Mouse (Mus musculus) testis, adult 2 months (tissue): ENCODE results near the gene Ap3m1. TPM values are rescaled to one million over a fixed set of nuclear protein-coding genes. Genes with fewer than 3 reads are reported as not detected.

Experiments used
- H3K27ac ChIP-seq: fragments of 200-500 bp; 2 replicates; pipeline ENCODE4 v1.5.1; 2012; ENCODE audit warnings: low read depth, low read length; ENCODE audit not compliant: control insufficient read depth, insufficient read depth
- H3K27me3 ChIP-seq: fragments of 200-500 bp; 2 replicates; pipeline ENCODE4 v1.6.1; 2012; ENCODE audit warnings: mild to moderate bottlenecking, low read length, moderate library complexity; ENCODE audit not compliant: control insufficient read depth, insufficient read depth
- H3K36me3 ChIP-seq: fragments of 200-500 bp; 2 replicates; pipeline ENCODE4 v1.6.1; 2012; ENCODE audit warnings: mild to moderate bottlenecking, low read length; ENCODE audit not compliant: control insufficient read depth, insufficient read depth
- H3K4me1 ChIP-seq: fragments of 200-500 bp; 2 replicates; pipeline ENCODE4 v1.6.1; 2012; ENCODE audit warnings: low read length; ENCODE audit not compliant: control insufficient read depth, insufficient read depth
- H3K4me3 ChIP-seq: fragments of 200-500 bp; 2 replicates; pipeline ENCODE4 v1.5.1; 2012; ENCODE audit warnings: low read depth, mild to moderate bottlenecking, low read length, moderate library complexity, mixed read lengths; ENCODE audit not compliant: control insufficient read depth
- CTCF ChIP-seq: fragments of 200-500 bp; IDR thresholded peaks from 2 replicates; pipeline ENCODE4 v1.5.1; 2012; ENCODE audit warnings: low read depth, mild to moderate bottlenecking, inconsistent platforms, low read length, moderate library complexity; ENCODE audit not compliant: control insufficient read depth, insufficient read depth, insufficient replicate concordance
- POLR2A ChIP-seq: fragments of 200-500 bp; IDR thresholded peaks from 2 replicates; pipeline ENCODE4 v1.6.1; 2012; ENCODE audit warnings: low read depth, mild to moderate bottlenecking, inconsistent platforms, low read length, moderate library complexity; ENCODE audit not compliant: control insufficient read depth
- polyA plus RNA-seq: library from polyadenylated mRNA; depleted of rRNA; stranded (reverse); fragments of >200 nt; gene quantifications from 2 replicates; pipeline ENCODE4 v1.2.3, GENCODE M21; 2012

The Ap3m1 gene
- polyA plus RNA-seq, 1 experiment: 31.6 TPM

DNA sequence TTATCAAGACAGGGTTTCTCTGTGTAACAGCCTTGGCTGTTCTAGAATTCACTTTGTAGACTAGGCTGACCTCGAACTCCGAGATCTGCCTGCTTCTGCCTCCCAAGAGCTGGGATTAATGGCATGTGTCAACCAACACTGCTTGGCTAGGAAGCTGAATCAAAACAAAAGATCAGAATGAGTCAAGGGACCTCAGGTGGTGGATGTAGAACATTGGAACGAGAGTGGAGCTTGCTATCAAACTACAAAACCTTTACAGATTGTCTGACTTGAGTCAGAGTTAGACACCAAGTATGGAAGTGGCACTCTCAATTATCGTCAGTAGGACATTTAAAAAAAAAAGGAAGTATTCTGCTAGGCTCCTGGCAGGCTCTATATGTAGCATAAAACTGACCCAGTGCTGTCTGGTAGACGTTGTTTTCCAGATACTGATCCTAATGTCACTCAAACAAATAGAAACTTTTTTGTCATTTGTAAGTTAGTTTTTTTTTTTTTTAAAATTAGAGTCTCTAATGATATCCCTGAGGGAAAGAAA lies 38.4 kb downstream of the Ap3m1 start:
- TF ChIP-seq CTCF (no peak), POLR2A (no peak)
- H3K4me1 ChIP-seq: no peaks in the 10 kb centered on the region
- no peaks in the 10 kb centered on the region for H3K27me3 ChIP-seq
- no peak overlapping the region for H3K4me3 ChIP-seq
- H3K27ac ChIP-seq: no peak overlapping the region
- no peaks in the 10 kb centered on the region for H3K36me3 ChIP-seq

DNA sequence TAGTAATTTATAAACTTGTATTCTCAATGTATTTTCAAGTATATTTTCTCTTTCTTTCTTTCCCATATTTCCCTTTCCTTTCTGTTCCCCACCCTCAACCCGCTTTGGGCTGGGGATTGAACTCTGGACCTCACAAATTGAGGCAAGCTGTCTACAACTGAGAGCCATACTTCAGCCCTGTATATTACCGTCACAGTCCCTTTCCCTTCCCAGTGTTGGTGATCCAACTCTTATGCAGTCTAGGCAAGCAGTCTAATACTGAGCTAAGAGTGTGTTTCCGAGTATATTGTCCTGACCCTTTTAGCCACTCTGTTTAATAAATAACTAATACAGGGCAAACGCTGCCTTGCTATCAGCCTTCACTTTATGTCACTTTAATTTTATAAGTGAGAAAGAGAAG lies 52.7 kb downstream of the Ap3m1 start:
- no peak for TF ChIP-seq CTCF
- no peak for TF ChIP-seq POLR2A
- Histone ChIP-seq H3K4me1 (no peaks in the 10 kb centered on the region), H3K36me3 (no peaks in the 10 kb centered on the region; the same call in 1 of the 2 replicates), H3K4me3 (no peak overlapping the region), H3K27me3 (no peaks in the 10 kb centered on the region), H3K27ac (no peak overlapping the region)

DNA sequence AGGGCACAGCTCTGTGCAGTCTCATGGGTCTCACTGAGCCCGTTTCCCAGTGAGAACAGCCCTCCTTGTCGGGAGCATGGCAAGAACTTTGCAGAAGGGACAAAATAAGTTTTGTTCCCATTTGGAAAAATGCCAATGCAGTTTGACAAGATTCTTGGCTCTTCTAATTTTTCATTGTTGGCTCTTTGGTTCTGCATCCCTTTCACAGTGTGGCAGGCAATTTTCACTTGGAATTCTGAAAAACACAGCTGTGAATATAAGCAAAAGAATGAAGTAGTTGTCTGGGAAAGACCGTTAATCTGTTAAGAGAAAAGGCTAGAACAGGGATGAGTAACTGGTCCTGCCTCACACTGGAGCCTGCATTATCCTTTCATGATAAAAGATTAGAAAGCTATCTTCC lies 54.8 kb downstream of the Ap3m1 start:
- Histone ChIP-seq H3K27me3 (no peaks in the 10 kb centered on the region), H3K36me3 (no peaks in the 10 kb centered on the region), H3K4me1 (no peaks in the 10 kb centered on the region), H3K4me3 (no peak overlapping the region), H3K27ac (no peak overlapping the region)
- no peak for TF ChIP-seq CTCF

DNA sequence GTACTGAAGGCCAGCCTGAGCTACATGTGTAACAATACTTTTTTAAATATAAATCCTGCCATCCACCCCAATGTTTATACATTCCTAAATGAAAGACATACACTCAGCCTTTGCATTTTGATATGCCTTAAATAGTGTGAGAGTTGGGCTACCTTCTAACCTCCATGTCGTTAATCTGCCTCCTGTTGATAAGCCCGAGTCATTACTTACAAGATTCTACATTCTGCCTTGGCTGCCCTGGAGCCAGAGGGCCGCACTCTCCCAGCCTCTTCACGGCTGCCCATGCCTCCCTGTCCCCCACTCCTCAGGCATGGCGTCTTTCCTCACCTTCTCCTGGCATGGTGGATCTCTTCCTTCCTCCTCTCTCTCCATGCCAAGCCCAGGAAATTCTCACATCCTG lies 55.9 kb downstream of the Ap3m1 start:
- TF ChIP-seq CTCF: no peak
- no peak for TF ChIP-seq POLR2A
- H3K27ac ChIP-seq: no peak overlapping the region
- H3K4me1 ChIP-seq: no peaks in the 10 kb centered on the region

DNA sequence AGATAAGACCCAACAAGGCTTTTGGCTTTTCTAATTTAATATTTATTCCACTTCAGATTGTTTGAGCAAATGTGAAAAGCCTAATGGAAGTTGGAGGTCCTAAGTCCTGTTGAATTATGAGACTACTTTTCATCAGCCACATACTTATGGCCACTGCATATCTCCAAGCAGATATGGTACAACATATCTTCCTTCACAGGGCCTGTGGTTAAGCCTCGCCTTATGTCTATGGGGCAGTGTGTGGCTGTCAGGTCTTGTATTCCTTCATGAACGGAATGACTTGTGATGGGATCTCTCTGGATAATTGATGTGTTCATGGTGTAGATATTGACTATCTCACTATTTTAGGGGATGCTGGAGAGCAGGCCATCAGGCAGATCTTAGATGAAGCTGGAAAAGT lies 56.8 kb downstream of the Ap3m1 start:
- no peak overlapping the region for H3K4me3 ChIP-seq
- no peak for TF ChIP-seq CTCF
- no peak for TF ChIP-seq POLR2A
- no peaks in the 10 kb centered on the region for H3K36me3 ChIP-seq
- H3K4me1 ChIP-seq: no peaks in the 10 kb centered on the region
- no peak overlapping the region for H3K27ac ChIP-seq
- no peaks in the 10 kb centered on the region for H3K27me3 ChIP-seq

More for the DNA sequence above, 55.9 kb downstream of the Ap3m1 start:
- no peaks in the 10 kb centered on the region for H3K36me3 ChIP-seq
- no peak overlapping the region for H3K4me3 ChIP-seq
- no peaks in the 10 kb centered on the region for H3K27me3 ChIP-seq

DNA sequence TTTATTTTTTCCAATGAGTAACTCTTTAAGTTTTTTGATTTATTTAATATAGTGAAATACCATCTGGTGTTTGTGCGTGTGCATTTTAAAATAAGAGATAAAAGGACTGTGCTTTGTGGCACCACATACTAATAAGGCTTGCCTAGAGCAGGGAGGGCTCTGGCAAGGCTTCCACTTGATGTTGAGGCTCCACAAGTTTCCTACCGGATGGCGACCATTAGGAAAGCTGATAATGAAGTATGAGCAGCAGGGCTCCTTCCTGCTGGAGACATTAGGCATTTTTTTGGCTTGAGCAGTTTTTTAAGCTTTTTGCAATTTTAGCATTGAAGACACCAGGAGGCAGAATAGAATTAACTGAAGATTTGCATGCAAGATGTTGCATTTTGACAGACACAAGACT lies 57.8 kb downstream of the Ap3m1 start:
- Histone ChIP-seq H3K27ac (no peak overlapping the region), H3K4me3 (no peak overlapping the region), H3K36me3 (no peaks in the 10 kb centered on the region), H3K4me1 (no peaks in the 10 kb centered on the region), H3K27me3 (no peaks in the 10 kb centered on the region)
- no peak for TF ChIP-seq POLR2A
- TF ChIP-seq CTCF: no peak

DNA sequence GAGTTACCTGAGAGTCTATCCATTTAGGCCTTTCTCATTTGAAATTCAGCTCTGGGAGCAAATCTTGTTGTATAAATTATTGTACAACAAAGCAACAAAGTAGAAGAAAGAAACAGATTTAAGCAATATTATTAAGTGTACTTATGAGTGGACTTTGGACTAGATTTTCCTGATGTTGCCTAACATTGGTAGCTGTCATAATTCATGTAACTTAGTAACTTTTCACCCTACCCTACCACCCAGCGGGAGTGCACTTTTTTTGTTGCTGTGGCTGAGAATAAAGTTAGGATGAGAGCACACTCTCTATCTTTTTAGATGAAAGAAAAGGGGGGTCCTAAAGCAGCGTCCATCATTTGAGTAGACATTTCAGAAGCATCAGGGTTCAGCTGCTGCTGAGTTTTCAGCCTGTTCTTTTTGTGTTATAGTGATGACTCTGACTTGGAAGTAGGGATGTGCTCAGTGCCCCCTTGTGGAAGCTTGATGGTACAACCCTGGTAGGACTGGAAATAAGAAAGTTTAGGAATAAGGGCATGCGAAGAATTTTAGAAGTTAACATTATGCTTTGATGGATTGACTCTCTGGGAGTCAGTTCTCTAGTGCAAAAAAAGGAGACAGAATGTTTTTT lies 59.1 kb downstream of the Ap3m1 start:
- Histone ChIP-seq H3K4me1 (no peaks in the 10 kb centered on the region), H3K27me3 (no peaks in the 10 kb centered on the region), H3K4me3 (no peak overlapping the region), H3K27ac (no peak overlapping the region), H3K36me3 (no peaks in the 10 kb centered on the region)
- TF ChIP-seq POLR2A (no peak), CTCF (no peak)
